Mouse (Mus musculus) ES-E14 (cell line): ENCODE measurements around the gene Ccdc9. TPM values are rescaled to one million over a fixed set of nuclear protein-coding genes. Genes with fewer than 3 reads are reported as not detected.

Source experiments
- DNase-seq: peaks from one replicate; pipeline ENCODE4 v3.0.0-alpha.2; 2013; ENCODE audit warnings: low read depth, low spot score
- H3K27ac ChIP-seq: 2 replicates; pipeline ENCODE4 v1.5.1; 2012; ENCODE audit warnings: low read depth, mild to moderate bottlenecking, low read length, moderate library complexity, mixed read lengths; ENCODE audit not compliant: poor library complexity, insufficient read depth, severe bottlenecking
- H3K36me3 ChIP-seq: 2 replicates; pipeline ENCODE4 v1.6.1; 2012; ENCODE audit warnings: mild to moderate bottlenecking, low read length, moderate library complexity, mixed read lengths; ENCODE audit not compliant: control insufficient read depth, poor library complexity, insufficient read depth, severe bottlenecking
- H3K4me1 ChIP-seq, 2 experiments: fragments of 150-350 bp in 1 of 2; sonication (generic) in 1 of 2; 2 replicates each; pipeline ENCODE4 v1.6.1; 2012; ENCODE audit warnings: low read length in 2 of 2, mild to moderate bottlenecking in 1 of 2, mixed read lengths in 1 of 2; ENCODE audit not compliant: control insufficient read depth in 2 of 2, insufficient read depth in 2 of 2, poor library complexity in 1 of 2
- H3K4me3 ChIP-seq, 2 experiments: fragments of 150-350 bp in 1 of 2; sonication (generic) in 1 of 2; 2 replicates each; pipeline ENCODE4 v1.5.1; 2012; ENCODE audit warnings: low read length in 2 of 2, low read depth in 1 of 2, mild to moderate bottlenecking in 1 of 2, mixed read lengths in 1 of 2; ENCODE audit not compliant: insufficient read depth in 1 of 2, poor library complexity in 1 of 2, severe bottlenecking in 1 of 2
- H3K9ac ChIP-seq: 2 replicates; pipeline ENCODE4 v1.6.1; 2012; ENCODE audit warnings: low read depth, mild to moderate bottlenecking, low read length, mixed read lengths; ENCODE audit not compliant: poor library complexity, insufficient read depth, severe bottlenecking
- H3K9me3 ChIP-seq: fragments of 150-350 bp; sonication (generic); 2 replicates; pipeline ENCODE4 v1.6.1; 2012; ENCODE audit warnings: low read depth, mild to moderate bottlenecking, low read length; ENCODE audit not compliant: control insufficient read depth, insufficient read depth
- CHD2 ChIP-seq: IDR thresholded peaks from 2 replicates; pipeline ENCODE4 v1.6.1; 2014; ENCODE audit warnings: mild to moderate bottlenecking, low read depth, low read length, inconsistent platforms
- HCFC1 ChIP-seq: IDR thresholded peaks from 2 replicates; pipeline ENCODE4 v1.6.1; 2012; ENCODE audit warnings: low read length, inconsistent platforms, borderline replicate concordance; ENCODE audit not compliant: insufficient read depth
- MAFK ChIP-seq: IDR thresholded peaks from 2 replicates; pipeline ENCODE4 v1.6.1; 2014; ENCODE audit warnings: mild to moderate bottlenecking, low read depth, low read length, inconsistent platforms; ENCODE audit not compliant: insufficient read depth
- ZC3H11A ChIP-seq: IDR thresholded peaks from 2 replicates; pipeline ENCODE4 v1.6.1; 2012; ENCODE audit warnings: low read depth, mild to moderate bottlenecking, inconsistent platforms, low read length, borderline replicate concordance
- ZNF384 ChIP-seq: IDR thresholded peaks from 2 replicates; pipeline ENCODE4 v1.6.1; 2012; ENCODE audit warnings: low read depth, low read length, inconsistent platforms
- in situ Hi-C, 2 experiments: fragments of 600-800 bp; cut with MboI; formaldehyde crosslinking; loops; one replicate each; pipeline ENCODE4 v1.15.1; 2025; ENCODE audit warnings: low sequenced_read_pairs in 2 of 2, inconsistent platforms in 1 of 2; ENCODE audit not compliant: unreplicated experiment in 2 of 2
- total RNA-seq: library from RNA; depleted of rRNA; stranded (reverse); fragments of 300-350 nt; gene quantifications from 2 replicates; pipeline ENCODE4 v1.2.3, GENCODE M21; 2012

The Ccdc9 gene
- total RNA-seq, 1 experiment, result 53.9 TPM

DNA sequence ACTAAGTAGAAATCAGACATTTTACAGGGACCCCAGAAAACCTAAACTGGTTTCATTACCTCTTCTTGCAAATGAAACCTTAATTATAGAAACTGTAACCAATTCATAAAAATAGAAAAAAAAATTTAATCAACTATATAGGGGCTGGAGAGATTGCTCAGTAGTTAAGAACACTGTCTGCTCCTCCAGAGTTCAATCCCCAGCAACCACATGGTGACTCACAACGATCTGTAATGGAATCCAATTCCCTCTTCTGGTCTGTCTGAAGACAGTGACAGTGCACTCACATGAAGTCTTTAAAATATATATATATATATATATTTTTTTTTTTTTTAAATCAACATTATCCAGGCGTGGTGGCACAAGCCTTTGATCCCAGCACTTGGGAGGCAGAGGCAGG lies 421 bp upstream of the Ccdc9 start:
- DNase-seq, result no peak
- in situ Hi-C loops, result no loop called here
- peaks cover 14% of the 10 kb centered on the region for H3K36me3 ChIP-seq
- no peak overlapping the region; the same call in 1 of the 2 replicates for H3K27ac ChIP-seq
- peak overlapping the region; percentile 92; the same call in 1 of the 2 replicates for H3K9ac ChIP-seq
- peak overlapping the region; percentile 83 to 86 for H3K4me3 ChIP-seq
- peaks cover 0 to 6% of the 10 kb centered on the region in 2 experiments; a peak in 2 of 4 replicates for H3K4me1 ChIP-seq
- no peaks in the 10 kb centered on the region for H3K9me3 ChIP-seq
- no peak for TF ChIP-seq ZC3H11A
- TF ChIP-seq MAFK, result no peak
- no peak for TF ChIP-seq ZNF384
- no peak for TF ChIP-seq HCFC1
- TF ChIP-seq CHD2, result no peak

DNA sequence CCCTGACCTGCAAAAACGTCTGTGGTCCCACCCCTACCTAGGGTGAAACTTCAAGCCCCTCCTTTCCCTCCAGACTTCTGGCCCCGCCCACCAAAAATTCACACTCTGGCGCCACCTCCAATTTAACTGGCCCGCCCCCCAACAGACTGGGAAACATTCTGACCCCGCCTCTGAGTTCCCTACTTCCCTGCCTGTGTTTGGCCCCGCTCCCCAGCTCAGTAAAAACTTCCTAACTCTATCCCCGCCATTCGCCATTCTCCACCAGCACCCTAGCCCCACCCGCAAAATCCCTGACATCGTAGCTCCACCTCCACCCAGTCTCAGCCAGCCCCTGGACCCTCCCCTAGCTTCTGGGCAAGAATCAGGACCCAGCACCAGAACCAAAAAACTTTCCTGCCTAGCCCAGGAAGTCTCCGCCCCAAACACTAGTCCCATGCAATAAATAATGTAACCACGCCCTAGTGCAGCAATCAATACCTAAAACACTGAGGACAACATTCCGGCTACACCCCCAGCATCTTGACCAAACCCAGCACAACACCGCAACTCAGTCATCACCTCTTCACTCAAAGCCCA lies 1.1 kb downstream of the Ccdc9 start:
- peak; percentile 88 for DNase-seq
- TF ChIP-seq ZC3H11A, result no peak
- no peak for TF ChIP-seq MAFK
- 0 out of 2 replicates have a peak, but pooled peaks have one; percentile 56 for TF ChIP-seq HCFC1
- TF ChIP-seq CHD2, result no peak
- H3K9ac ChIP-seq, result no peak overlapping the region

DNA sequence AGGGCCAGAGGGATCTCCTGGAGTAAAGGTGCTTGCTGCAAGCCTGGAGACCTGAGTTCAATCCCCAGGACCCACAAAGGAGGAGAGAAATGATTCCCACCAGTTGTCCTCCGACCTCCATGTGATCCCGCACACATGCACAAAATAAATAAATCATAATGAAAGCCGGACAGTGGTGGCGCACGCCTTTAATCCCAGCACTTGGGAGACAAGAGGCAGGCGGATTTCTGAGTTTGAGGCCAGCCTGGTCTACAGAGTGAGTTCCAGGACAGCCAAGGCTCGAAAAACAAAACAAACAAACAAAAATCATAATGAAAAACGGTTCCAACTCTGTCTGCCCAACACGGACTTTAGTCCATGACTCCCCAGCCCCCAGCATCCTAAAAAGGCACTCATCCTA lies 1.7 kb downstream of the Ccdc9 start:
- no peak for DNase-seq
- Histone ChIP-seq H3K4me1 (peaks cover 0 to 6% of the 10 kb centered on the region in 2 experiments; a peak in 2 of 4 replicates), H3K9ac (no peak overlapping the region), H3K4me3 (peak overlapping the region; percentile 68 to 94), H3K27ac (no peak overlapping the region), H3K36me3 (peaks cover 20% of the 10 kb centered on the region), H3K9me3 (no peaks in the 10 kb centered on the region)
- TF ChIP-seq ZNF384 (no peak), HCFC1 (no peak), CHD2 (no peak), ZC3H11A (no peak), MAFK (no peak)
- in situ Hi-C loops, result no loop called here

More for the DNA sequence above, 1.1 kb downstream of the Ccdc9 start:
- Histone ChIP-seq H3K9me3 (no peaks in the 10 kb centered on the region), H3K36me3 (peaks cover 20% of the 10 kb centered on the region), H3K27ac (peak overlapping the region; percentile 47), H3K4me1 (peaks cover 0 to 6% of the 10 kb centered on the region in 2 experiments; a peak in 2 of 4 replicates), H3K4me3 (peak overlapping the region; percentile 68 to 94)
- in situ Hi-C loops, result no loop called here

DNA sequence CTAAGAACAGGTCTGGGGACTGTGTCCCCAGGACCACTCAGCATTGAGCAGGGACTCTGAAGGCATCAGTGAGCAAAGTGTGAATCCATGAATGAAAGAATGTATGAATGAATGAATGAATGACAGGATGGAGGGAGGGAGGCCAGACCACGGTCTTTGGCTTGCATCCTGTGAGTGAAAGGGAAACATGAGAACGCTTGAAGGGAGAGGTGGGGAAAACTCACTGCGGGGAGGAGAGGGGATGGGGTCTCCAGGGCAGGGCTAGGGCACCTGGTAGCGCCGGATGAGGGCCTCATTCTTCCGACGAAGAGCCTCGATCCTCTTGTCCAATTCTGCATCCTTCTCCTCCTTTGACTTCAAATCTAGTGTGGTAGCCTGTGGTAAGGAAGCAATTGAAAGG lies 2.6 kb downstream of the Ccdc9 start:
- H3K27ac ChIP-seq, result no peak overlapping the region
- no peak for DNase-seq
- peaks cover 20% of the 10 kb centered on the region for H3K36me3 ChIP-seq
- H3K4me1 ChIP-seq, result peaks cover 0 to 6% of the 10 kb centered on the region in 2 experiments; a peak in 2 of 4 replicates
- no peaks in the 10 kb centered on the region for H3K9me3 ChIP-seq
- H3K4me3 ChIP-seq, result no peak overlapping the region
- in situ Hi-C loops, result no loop called here
- H3K9ac ChIP-seq, result no peak overlapping the region
- TF ChIP-seq HCFC1 (no peak), MAFK (no peak), ZNF384 (no peak), CHD2 (no peak)

DNA sequence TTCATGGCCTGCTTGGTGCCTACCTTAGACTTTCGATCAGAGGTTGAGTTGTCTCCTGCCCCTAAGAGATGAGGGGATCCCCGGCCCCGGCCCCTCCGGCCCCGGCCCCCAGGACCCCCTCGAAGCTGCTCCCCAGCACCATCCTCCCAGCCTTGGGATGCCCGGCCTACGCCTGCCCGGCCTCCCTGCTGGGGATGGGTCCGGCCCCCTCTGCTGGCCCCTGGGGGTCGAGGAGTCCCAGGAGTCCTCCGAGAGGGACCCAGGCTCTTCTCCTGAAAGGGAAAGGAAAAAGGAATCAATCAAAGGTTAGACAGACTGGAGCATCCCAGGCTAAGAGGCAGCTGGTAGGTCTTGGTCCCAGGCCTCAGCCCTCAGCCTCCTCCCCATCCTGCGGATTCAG lies 4.3 kb downstream of the Ccdc9 start:
- in situ Hi-C loops, result no loop called here
- peaks cover 23% of the 10 kb centered on the region for H3K36me3 ChIP-seq
- no peak overlapping the region for H3K27ac ChIP-seq
- H3K9me3 ChIP-seq, result no peaks in the 10 kb centered on the region
- H3K4me1 ChIP-seq, result peaks cover 0 to 6% of the 10 kb centered on the region in 2 experiments; a peak in 2 of 4 replicates
- TF ChIP-seq CHD2 (no peak), ZC3H11A (no peak), HCFC1 (no peak), MAFK (no peak), ZNF384 (no peak)
- DNase-seq, result no peak
- no peak overlapping the region for H3K4me3 ChIP-seq
- no peak overlapping the region for H3K9ac ChIP-seq
